Mouse (Mus musculus): ENCODE results near the gene Mlf2. TPM values are rescaled to one million over a fixed set of nuclear protein-coding genes. Genes with fewer than 3 reads are reported as not detected.
A peak's percentile ranks its signal among the peaks of the same experiment; 100 is the strongest.

The Mlf2 gene
- 346 and 352 TPM in 2 replicates for polyA plus RNA-seq (2014; fragmentation: Nextera tagmentation; extraction: Ambion mirVana)

DNA sequence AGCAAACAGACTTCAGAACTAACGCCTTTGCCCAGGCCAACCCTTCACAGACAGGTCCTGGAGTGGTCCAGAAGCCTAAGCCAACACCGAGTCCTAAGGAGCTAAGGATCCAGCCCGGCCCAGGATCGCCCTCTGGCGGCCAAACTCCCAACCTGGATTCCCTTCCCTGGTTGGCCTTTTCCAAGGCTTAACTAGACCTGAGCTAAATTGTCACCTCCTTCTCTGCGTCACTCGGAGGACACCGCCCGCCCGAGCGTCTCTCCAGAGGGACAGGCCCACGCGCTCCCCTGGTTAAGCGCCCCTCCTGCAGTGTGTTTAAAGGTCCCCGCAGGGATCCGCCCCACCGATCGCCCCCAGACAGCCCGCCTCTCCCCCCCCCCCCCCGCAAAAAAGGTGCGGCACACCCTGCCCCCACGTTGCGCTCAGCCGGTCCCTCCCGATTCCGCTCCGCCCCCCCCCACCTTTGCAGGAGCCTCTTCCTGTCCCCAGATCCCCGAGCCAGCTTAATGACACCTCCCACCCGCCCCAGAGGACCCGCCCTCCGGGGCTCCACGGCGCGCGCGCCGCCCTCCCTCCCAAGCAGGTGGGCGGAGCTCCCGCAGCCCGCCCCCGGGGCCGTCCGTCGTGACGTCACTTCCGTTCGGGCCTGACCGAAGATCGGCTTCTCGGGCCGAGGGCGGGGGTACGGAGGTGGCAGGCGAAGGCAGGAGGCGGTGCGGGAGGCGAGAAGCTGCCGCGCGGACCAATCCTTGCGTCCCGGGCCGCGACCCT lies at the start of gene Mlf2:
TSS of gene Mlf2 (plus strand) at position 633 of the 771 bp plus-strand sequence.
- peaks cover 22% of the 10 kb centered on the region for H3K4me1 ChIP-seq (ENCODE audit: control insufficient read depth, insufficient read depth, low read length)
- H3K27me3 ChIP-seq (replicated peaks; ENCODE audit: control insufficient read depth, insufficient read depth, low read length) = no peaks in the 10 kb centered on the region
- DNase-seq (ENCODE audit: low spot score) = peak; percentile 98
- peak within 1 kb of the TSS; percentile 97 for H3K27ac ChIP-seq (replicated peaks; ENCODE audit: low read depth, low read length)
- under 1% methylated on average over 21 of the region's 64 CpGs for WGBS
- no peaks in the 10 kb centered on the region for H3K9me3 ChIP-seq (ENCODE audit: control insufficient read depth, low read length)
- H3K36me3 ChIP-seq (ENCODE audit: control insufficient read depth, insufficient read depth, low read length) = peaks cover 35% of the 10 kb centered on the region
- H3K4me3 ChIP-seq (ENCODE audit: low read depth, low read length) = peak within 1 kb of the TSS; percentile 98
- peak within 1 kb of the TSS; percentile 92 for H3K4me2 ChIP-seq (ENCODE audit: low read depth, low read length)
- peak; percentile 95 for ATAC-seq (ENCODE audit: low read depth)
- H3K9ac ChIP-seq (ENCODE audit: low read depth, low read length) = peak within 1 kb of the TSS; percentile 97

- Histone ChIP-seq H3K4me1 (ENCODE audit: control insufficient read depth, insufficient read depth, low read length) (no peaks in the 10 kb centered on the region; the same call in 1 of the 2 replicates), H3K27me3 (replicated peaks; ENCODE audit: control insufficient read depth, insufficient read depth, low read length) (no peaks in the 10 kb centered on the region), H3K9ac (ENCODE audit: low read depth, low read length) (no peak overlapping the region), H3K9me3 (ENCODE audit: control insufficient read depth, low read length) (no peaks in the 10 kb centered on the region), H3K4me3 (ENCODE audit: low read depth, low read length) (no peak overlapping the region), H3K4me2 (ENCODE audit: low read depth, low read length) (no peak overlapping the region), H3K36me3 (ENCODE audit: control insufficient read depth, insufficient read depth, low read length) (no peaks in the 10 kb centered on the region), H3K27ac (replicated peaks; ENCODE audit: low read depth, low read length) (no peak overlapping the region)
- WGBS = 88% methylated on average over 9 of the region's 9 CpGs
- no peak for DNase-seq (ENCODE audit: low spot score)
- ATAC-seq (ENCODE audit: low read depth) = no peak
Measured at GRCm38 (mm10) chr6:124881821-124882220, 49.4 kb upstream of the Mlf2 start.

- Histone ChIP-seq H3K4me1 (ENCODE audit: control insufficient read depth, insufficient read depth, low read length) (no peaks in the 10 kb centered on the region; the same call in 1 of the 2 replicates), H3K4me3 (ENCODE audit: low read depth, low read length) (no peak overlapping the region), H3K9ac (ENCODE audit: low read depth, low read length) (no peak overlapping the region), H3K27me3 (replicated peaks; ENCODE audit: control insufficient read depth, insufficient read depth, low read length) (no peaks in the 10 kb centered on the region), H3K36me3 (ENCODE audit: control insufficient read depth, insufficient read depth, low read length) (no peaks in the 10 kb centered on the region), H3K4me2 (ENCODE audit: low read depth, low read length) (no peak overlapping the region), H3K9me3 (ENCODE audit: control insufficient read depth, low read length) (no peaks in the 10 kb centered on the region), H3K27ac (replicated peaks; ENCODE audit: low read depth, low read length) (no peak overlapping the region)
- DNase-seq (ENCODE audit: low spot score) (no peak), ATAC-seq (ENCODE audit: low read depth) (no peak)
- WGBS = 82% methylated on average over 10 of the region's 10 CpGs
Measured at GRCm38 (mm10) chr6:124883351-124883750, 47.8 kb upstream of the Mlf2 start.

- Histone ChIP-seq H3K27ac (replicated peaks; ENCODE audit: low read depth, low read length) (no peak overlapping the region), H3K27me3 (replicated peaks; ENCODE audit: control insufficient read depth, insufficient read depth, low read length) (no peaks in the 10 kb centered on the region), H3K9me3 (ENCODE audit: control insufficient read depth, low read length) (no peaks in the 10 kb centered on the region), H3K4me1 (ENCODE audit: control insufficient read depth, insufficient read depth, low read length) (no peaks in the 10 kb centered on the region; the same call in 1 of the 2 replicates), H3K4me3 (ENCODE audit: low read depth, low read length) (no peak overlapping the region), H3K36me3 (ENCODE audit: control insufficient read depth, insufficient read depth, low read length) (no peaks in the 10 kb centered on the region), H3K9ac (ENCODE audit: low read depth, low read length) (no peak overlapping the region), H3K4me2 (ENCODE audit: low read depth, low read length) (no peak overlapping the region)
- ATAC-seq (ENCODE audit: low read depth) (no peak), DNase-seq (ENCODE audit: low spot score) (peak; percentile 40)
- 70% methylated on average over 10 of the region's 10 CpGs for WGBS
Measured at GRCm38 (mm10) chr6:124884714-124885500, 46.3 kb upstream of the Mlf2 start.

DNA sequence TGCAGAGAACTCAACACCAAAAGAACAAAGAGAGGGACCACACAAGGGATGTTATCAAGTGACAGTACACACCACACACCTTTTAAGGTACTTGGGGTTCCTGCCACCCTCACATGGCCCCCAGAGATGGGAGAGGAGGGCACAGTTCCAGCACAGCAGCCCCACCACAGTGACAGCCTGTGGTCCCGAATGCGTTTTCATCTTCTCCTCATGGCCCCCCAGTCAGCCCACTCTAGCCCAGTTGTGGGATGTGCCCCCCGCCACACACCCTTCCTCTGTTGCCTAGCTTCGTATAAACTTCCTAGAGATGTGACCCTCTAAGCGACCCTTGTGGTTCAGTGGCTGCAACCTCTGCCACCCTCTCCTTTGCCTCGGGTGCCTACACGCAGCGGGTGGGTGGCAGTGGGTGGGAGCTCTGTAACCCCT lies 45.2 kb upstream of the Mlf2 start:
- ATAC-seq (ENCODE audit: low read depth) (no peak), DNase-seq (ENCODE audit: low spot score) (no peak)
- Histone ChIP-seq H3K4me3 (ENCODE audit: low read depth, low read length) (no peak overlapping the region), H3K27me3 (replicated peaks; ENCODE audit: control insufficient read depth, insufficient read depth, low read length) (no peaks in the 10 kb centered on the region), H3K9me3 (ENCODE audit: control insufficient read depth, low read length) (no peaks in the 10 kb centered on the region), H3K9ac (ENCODE audit: low read depth, low read length) (no peak overlapping the region), H3K36me3 (ENCODE audit: control insufficient read depth, insufficient read depth, low read length) (no peaks in the 10 kb centered on the region), H3K4me1 (ENCODE audit: control insufficient read depth, insufficient read depth, low read length) (no peaks in the 10 kb centered on the region; the same call in 1 of the 2 replicates), H3K4me2 (ENCODE audit: low read depth, low read length) (no peak overlapping the region), H3K27ac (replicated peaks; ENCODE audit: low read depth, low read length) (no peak overlapping the region)
- 88% methylated on average over 8 of the region's 8 CpGs for WGBS

DNA sequence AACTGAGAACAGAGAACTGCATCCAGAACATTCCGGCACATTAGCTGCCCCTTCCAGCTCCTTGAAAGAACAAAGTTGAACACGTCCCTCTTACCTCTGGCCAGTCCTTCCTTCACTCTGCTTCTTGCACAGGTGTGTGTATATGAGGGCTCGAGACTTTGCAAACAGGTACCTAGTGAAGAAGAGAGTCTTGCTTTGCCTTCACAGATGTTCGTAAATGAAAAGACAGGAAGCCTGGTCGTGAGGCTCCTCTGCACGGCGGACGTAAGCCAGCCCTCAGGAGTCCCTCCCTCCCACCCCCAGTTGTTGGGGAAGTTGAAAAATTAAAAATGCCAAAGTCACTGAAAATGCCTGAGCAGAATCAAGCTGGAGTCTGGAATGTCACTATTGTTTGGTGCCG lies 43.2 kb upstream of the Mlf2 start, which contains the start of gene Cd4:
TSS of gene Cd4 (minus strand) at position 236 of the 400 bp plus-strand sequence.
- no peaks in the 10 kb centered on the region for H3K27me3 ChIP-seq (replicated peaks; ENCODE audit: control insufficient read depth, insufficient read depth, low read length)
- no peak within 1 kb of the TSS for H3K4me3 ChIP-seq (ENCODE audit: low read depth, low read length)
- H3K27ac ChIP-seq (replicated peaks; ENCODE audit: low read depth, low read length) = no peak within 1 kb of the TSS
- no peaks in the 10 kb centered on the region for H3K36me3 ChIP-seq (ENCODE audit: control insufficient read depth, insufficient read depth, low read length)
- no peaks in the 10 kb centered on the region for H3K9me3 ChIP-seq (ENCODE audit: control insufficient read depth, low read length)
- H3K4me1 ChIP-seq (ENCODE audit: control insufficient read depth, insufficient read depth, low read length) = no peaks in the 10 kb centered on the region; the same call in 1 of the 2 replicates
- 78% methylated on average over 9 of the region's 9 CpGs for WGBS
- no peak within 1 kb of the TSS for H3K9ac ChIP-seq (ENCODE audit: low read depth, low read length)
- H3K4me2 ChIP-seq (ENCODE audit: low read depth, low read length) = no peak within 1 kb of the TSS
- ATAC-seq (ENCODE audit: low read depth) (no peak), DNase-seq (ENCODE audit: low spot score) (no peak)

DNA sequence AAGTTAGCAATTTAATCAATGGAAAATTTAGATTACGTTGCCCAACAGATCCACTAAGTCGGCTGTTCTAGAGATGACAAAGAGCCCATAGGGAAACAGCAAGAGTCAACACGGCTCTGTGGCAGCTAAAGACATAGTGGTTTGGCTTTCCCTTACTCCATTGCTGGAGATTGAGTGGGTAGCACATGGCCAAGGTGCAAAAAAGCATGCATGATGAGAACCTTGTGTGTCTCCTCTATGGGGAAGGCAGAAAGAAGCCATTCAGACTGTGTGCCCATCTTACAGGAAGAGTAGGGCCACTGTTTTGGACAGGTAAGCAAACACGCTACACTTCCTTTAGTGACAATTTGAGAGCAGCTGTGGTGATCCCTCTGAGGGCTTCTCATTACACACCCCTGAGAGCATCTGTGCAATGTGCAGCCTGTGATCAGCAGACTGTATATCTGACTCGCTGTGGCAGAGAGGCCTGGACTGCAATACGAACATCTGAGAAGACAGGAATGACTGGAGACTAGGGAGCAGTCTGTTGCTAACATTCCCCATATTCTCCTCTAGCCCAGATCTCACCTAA lies 42.5 kb upstream of the Mlf2 start:
- Histone ChIP-seq H3K9me3 (ENCODE audit: control insufficient read depth, low read length) (no peaks in the 10 kb centered on the region), H3K4me1 (ENCODE audit: control insufficient read depth, insufficient read depth, low read length) (no peaks in the 10 kb centered on the region; the same call in 1 of the 2 replicates), H3K4me3 (ENCODE audit: low read depth, low read length) (no peak overlapping the region), H3K36me3 (ENCODE audit: control insufficient read depth, insufficient read depth, low read length) (no peaks in the 10 kb centered on the region), H3K4me2 (ENCODE audit: low read depth, low read length) (no peak overlapping the region), H3K27me3 (replicated peaks; ENCODE audit: control insufficient read depth, insufficient read depth, low read length) (no peaks in the 10 kb centered on the region), H3K9ac (ENCODE audit: low read depth, low read length) (no peak overlapping the region), H3K27ac (replicated peaks; ENCODE audit: low read depth, low read length) (no peak overlapping the region)
- WGBS = 85% methylated on average over 6 of the region's 6 CpGs
- no peak for DNase-seq (ENCODE audit: low spot score)
- no peak for ATAC-seq (ENCODE audit: low read depth)

DNA sequence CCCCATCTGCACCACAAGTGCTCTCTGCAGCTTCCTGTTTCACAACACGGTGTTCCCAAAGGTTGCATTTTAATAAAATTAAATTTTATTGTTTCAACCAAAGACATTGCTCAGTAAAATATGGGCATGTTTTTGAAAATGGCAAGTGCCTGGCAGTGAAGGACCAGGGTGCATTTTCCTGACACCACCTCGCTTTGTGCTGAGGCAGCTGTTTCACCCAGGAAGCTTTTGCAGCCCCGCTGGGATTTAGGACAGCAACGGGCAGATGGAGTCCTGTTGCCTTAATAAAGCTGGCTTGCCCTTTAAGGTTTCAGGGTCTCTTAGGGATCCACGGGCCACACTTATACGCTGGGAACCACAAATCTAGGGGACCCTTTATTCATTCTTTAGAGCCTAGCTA lies 40.2 kb upstream of the Mlf2 start:
- Histone ChIP-seq H3K4me2 (ENCODE audit: low read depth, low read length) (no peak overlapping the region), H3K4me1 (ENCODE audit: control insufficient read depth, insufficient read depth, low read length) (no peaks in the 10 kb centered on the region), H3K9ac (ENCODE audit: low read depth, low read length) (no peak overlapping the region), H3K27me3 (replicated peaks; ENCODE audit: control insufficient read depth, insufficient read depth, low read length) (no peaks in the 10 kb centered on the region), H3K9me3 (ENCODE audit: control insufficient read depth, low read length) (no peaks in the 10 kb centered on the region), H3K27ac (replicated peaks; ENCODE audit: low read depth, low read length) (no peak overlapping the region), H3K36me3 (ENCODE audit: control insufficient read depth, insufficient read depth, low read length) (no peaks in the 10 kb centered on the region), H3K4me3 (ENCODE audit: low read depth, low read length) (no peak overlapping the region)
- WGBS = 57% methylated on average over 6 of the region's 6 CpGs
- DNase-seq (ENCODE audit: low spot score) = no peak
- no peak for ATAC-seq (ENCODE audit: low read depth)

Measured in embryonic facial prominence, embryonic 14.5 days (tissue).